Mouse (Mus musculus) layer of hippocampus, adult 2 months (tissue): ENCODE results near the gene Gatad2a. TPM values are rescaled to one million over a fixed set of nuclear protein-coding genes. Genes with fewer than 3 reads are reported as not detected.

Experiments
- DNase-seq, 2 experiments: peaks; one replicate each; pipeline ENCODE4 v3.0.0; 2022; ENCODE audit warnings: low spot score in 2 of 2
- H3K27ac ChIP-seq: fragments of 200-600 bp; 2 replicates; pipeline ENCODE4 v1.8.1; 2022
- H3K4me3 ChIP-seq: fragments of 200-600 bp; 2 replicates; pipeline ENCODE4 v1.8.1; 2022; ENCODE audit warnings: mild to moderate bottlenecking
- CTCF ChIP-seq: fragments of 200-600 bp; conservative IDR thresholded peaks from 2 replicates; pipeline ENCODE4 v1.8.1; 2022; ENCODE audit warnings: antibody characterized with exemption, mild to moderate bottlenecking, moderate library complexity
- total RNA-seq, 2 experiments: library from RNA; stranded (reverse); gene quantifications; 2 replicates each; pipeline ENCODE4 v1.2.3; 2021

The Gatad2a gene
- total RNA-seq, 2 experiments from 2014 or later, result 29.7 to 32.4 TPM

DNA sequence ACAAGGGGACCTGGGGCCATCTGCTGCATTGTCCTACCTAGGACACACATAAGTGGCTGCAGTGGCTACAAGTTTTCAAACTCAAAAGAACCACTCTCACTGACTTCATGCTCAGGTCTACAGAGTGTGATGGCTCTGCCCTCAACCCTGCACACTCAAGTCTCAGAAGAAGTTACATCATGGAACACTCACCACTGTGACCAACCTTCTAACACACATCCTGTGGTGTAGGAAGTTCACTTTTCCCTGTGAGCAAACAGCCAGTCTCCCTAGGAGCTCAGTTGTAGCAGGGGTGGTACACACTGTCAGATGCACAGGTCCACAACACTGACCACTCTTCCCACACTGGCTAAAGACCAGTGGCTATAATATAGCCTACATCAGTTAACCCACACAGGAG is 77.7 kb downstream of the Gatad2a start:
- DNase-seq, result no peak
- Histone ChIP-seq H3K27ac (no peak overlapping the region), H3K4me3 (no peak overlapping the region)
- no peak for TF ChIP-seq CTCF

DNA sequence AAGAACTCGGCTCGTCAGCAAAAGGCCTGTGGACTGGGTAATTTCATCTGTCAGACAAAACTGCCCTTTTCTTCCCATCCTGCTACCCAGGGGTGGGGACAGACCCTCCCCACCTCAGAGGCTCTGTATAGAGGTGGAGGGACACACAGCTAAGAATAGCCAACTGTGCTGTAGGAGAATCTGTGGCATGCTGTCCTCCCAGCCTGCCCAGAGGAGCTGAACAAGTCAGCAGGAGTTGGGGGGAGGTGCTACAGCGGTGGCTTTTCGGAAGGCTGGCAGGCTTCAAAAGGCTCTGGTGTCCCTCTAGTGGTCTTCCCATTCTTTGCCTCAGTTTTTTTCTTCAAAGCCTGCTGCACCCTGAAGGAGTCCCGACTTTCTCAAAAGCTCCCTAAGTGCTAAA is 80.4 kb downstream of the Gatad2a start:
- Histone ChIP-seq H3K27ac (peak overlapping the region; percentile 51; the same call in 1 of the 2 replicates), H3K4me3 (no peak overlapping the region)
- peak; percentile 75 for TF ChIP-seq CTCF
- DNase-seq, result peak in 1 of 2 experiments; percentile 40

DNA sequence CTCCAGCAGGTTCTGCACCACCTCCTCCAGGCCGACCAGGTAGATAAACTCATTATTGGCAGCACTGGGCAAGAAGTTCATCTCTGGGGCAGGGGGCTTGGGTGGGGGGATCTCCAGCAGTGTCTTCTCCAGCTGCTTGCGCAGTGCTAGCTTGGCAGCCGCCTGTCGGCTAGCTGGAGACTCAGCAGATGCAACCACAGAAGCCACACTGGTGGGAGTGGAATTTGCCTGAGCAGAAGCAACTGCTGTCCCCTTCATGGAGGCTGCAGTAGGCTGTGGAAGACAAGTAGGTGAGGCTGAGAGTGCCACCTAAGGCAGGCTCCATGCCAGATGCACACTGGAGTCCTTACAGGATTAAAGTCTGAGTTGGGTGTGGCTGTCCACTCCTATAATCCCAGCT is 81.7 kb downstream of the Gatad2a start:
- H3K4me3 ChIP-seq, result no peak overlapping the region
- no peak for DNase-seq
- no peak overlapping the region for H3K27ac ChIP-seq
- no peak for TF ChIP-seq CTCF

DNA sequence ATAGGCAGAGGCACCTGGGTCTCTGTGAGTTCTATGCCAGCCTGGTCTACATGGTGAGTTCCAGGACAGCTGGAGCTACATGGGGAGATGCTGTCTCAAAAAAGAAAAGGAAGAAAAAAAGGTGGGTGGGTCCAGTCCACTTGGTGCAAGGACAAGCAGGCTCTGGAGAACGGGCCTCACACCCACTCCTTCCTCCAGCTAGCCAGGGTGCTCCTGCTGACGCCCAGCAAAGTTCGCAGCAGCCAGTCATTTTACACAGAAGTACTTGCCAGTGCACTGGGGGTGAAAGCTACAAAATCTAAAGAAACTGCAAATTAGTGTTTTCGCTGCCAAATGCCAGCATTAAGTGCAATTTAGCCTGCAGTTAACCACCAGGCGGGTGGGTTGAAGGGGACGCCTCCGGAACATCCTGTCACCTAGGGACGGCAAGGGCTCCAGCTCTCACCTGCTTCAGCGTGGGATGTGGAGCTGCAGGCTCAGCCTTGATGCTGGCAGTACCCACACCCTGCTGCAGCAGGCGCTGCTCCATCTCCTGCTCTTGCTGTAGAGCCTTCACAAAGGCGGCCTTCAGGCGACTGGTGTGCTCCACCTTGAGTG is 83.6 kb downstream of the Gatad2a start:
- no peak for DNase-seq
- Histone ChIP-seq H3K4me3 (no peak overlapping the region), H3K27ac (0 out of 2 replicates have a peak overlapping the region, but pooled peaks have one; percentile 12)
- peak; percentile 47 for TF ChIP-seq CTCF

DNA sequence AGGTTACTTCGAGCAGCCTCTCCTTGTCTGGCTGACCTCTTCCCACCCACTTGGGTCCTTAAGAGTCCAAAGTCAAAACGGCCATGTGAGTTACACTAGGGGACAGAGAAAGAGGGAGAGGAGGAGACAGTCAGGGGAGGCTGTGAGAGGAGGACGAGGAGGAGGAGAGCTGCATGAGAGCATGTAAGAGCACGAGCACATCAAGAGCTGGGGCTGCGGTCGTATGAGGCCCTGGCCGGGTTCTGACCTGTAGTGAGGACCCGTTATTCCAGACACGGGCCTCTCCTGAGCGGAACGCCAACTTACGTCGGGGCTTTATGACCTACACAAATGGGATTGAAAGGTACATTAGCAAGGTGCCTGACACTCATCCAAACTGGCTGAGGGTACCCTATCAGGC is 84.3 kb downstream of the Gatad2a start:
- DNase-seq, result no peak
- TF ChIP-seq CTCF, result no peak
- no peak overlapping the region for H3K27ac ChIP-seq
- H3K4me3 ChIP-seq, result no peak overlapping the region

DNA sequence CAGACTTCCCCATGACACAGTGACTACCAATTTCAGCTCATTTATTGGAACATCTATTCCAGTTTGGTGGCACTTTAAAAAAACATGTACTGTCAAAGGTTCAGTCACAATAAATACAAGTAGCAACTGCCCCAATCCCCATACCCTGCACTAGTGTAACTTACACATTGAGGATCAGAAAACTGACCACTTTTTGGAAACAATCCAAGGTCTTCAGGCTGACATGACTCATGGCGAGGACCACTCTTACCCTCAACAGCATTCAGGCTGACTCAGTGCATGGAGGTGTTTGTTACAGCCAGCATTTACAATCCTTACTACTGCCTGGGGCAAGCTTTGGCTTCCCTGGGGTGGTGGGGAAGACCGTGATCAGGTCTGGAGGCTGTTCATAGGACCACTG is 89.1 kb downstream of the Gatad2a start:
- TF ChIP-seq CTCF, result no peak
- DNase-seq, result no peak
- Histone ChIP-seq H3K27ac (no peak overlapping the region), H3K4me3 (no peak overlapping the region)

DNA sequence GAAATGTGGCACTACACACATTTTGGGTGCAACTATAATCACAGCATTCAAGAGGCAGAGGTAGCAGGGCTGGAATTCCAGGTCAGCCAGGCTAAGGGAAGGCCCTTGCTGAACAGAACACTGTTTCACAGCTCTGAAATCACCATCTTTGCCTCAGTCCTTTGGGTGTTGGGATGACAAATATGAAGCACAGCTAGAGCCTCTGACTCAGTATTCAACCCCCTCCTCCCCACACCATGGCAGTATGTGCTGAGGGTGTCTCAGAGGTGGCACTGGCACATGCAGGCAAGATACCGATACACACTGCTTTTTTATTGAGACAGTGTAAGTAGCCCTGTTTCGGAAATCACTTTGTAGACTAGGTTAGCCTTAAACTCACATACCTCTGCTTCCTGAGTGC is 89.9 kb downstream of the Gatad2a start:
- H3K4me3 ChIP-seq, result no peak overlapping the region
- no peak for DNase-seq
- no peak for TF ChIP-seq CTCF
- no peak overlapping the region for H3K27ac ChIP-seq

DNA sequence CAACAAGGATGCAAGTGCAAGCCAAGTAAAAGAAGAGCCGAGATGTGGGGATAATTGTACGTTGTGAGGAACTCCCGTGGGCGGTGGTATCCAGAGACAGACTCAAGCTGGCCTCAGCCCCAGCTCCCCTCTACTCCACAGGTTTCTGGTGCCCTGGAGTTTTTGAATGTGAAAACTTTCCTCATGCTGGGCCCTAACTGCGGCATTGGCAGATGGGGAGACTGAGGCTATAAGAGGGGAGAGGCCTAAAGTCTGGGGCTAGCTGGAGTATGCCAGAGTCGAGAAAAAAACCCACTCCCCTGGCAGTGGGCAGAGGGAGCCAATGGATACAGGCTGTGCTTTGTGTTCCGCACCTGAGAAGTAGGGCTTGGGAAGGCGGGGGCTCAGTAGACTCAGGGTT is 92.1 kb downstream of the Gatad2a start:
- DNase-seq, result no peak
- H3K4me3 ChIP-seq, result no peak overlapping the region
- TF ChIP-seq CTCF, result no peak
- H3K27ac ChIP-seq, result peak overlapping the region; percentile 89

DNA sequence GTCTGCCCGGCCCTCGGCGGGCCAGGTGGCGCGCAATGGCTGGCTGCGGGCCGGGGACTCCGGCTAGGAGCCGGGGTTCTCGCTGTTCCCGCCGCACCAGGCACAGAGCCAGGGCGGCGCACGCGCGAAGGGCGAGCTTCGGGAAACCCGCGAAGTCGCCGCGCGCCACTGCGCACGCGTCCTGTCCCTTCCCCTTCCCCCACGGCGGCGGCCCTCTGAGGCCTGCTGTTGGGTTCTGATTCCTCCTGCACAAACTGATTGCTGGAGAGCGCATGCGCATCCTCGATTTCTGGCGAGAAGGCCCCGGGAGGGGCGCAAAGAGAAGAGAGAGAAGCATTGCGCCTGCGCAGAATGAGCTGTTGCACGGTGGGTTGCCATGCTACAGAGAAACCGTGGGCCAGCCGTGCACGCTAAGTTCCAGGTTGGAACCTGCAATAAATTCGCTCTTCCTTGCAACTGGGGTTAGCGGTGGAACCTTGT is 93.1 kb downstream of the Gatad2a start:
- no peak for TF ChIP-seq CTCF
- peak; percentile 99 to 100 for DNase-seq
- Histone ChIP-seq H3K4me3 (peak overlapping the region; percentile 95), H3K27ac (peak overlapping the region; percentile 98)

DNA sequence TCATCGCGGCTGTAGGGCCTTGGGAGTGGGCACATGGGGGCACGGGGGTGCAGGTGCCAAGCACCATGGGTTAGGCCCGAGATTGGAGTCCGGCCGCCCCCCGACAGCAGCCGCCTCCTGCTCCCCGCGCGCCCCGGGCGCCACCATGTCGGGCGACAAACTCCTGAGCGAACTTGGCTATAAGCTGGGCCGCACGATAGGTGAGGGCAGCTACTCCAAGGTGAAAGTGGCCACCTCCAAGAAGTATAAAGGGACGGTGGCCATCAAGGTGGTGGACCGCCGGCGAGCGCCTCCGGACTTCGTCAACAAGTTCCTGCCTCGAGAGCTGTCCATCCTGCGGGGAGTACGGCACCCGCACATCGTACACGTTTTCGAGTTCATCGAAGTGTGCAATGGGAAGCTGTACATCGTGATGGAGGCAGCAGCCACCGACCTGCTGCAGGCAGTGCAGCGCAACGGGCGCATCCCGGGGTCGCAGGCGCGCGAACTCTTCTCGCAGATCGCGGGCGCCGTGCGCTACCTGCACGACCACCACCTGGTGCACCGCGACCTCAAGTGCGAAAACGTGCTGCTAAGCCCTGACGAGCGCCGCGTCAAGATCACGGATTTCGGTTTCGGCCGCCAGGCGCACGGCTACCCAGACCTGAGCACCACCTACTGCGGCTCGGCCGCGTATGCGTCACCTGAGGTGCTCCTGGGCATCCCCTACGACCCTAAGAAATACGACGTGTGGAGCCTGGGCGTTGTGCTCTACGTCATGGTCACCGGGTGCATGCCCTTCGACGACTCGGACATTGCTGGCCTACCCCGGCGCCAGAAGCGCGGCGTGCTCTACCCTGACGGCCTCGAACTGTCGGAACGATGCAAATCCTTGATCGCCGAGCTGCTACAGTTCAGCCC is 93.8 kb downstream of the Gatad2a start, which contains the start of the genes Tssk6, Ndufa13 and Yjefn3:
TSS of gene Tssk6 (plus strand) at position 22 of the 900 bp plus-strand sequence.
TSS of gene Ndufa13 (minus strand) at position 396 of the 900 bp plus-strand sequence.
TSS of gene Yjefn3 (minus strand) at position 550 of the 900 bp plus-strand sequence.
- peak in 1 of 2 experiments; percentile 37 for DNase-seq
- H3K4me3 ChIP-seq, result peak within 1 kb of the TSS; percentile 95
- TF ChIP-seq CTCF, result peak; percentile 27; the same call in 1 of the 2 replicates
- peak within 1 kb of the TSS; percentile 98 for H3K27ac ChIP-seq

DNA sequence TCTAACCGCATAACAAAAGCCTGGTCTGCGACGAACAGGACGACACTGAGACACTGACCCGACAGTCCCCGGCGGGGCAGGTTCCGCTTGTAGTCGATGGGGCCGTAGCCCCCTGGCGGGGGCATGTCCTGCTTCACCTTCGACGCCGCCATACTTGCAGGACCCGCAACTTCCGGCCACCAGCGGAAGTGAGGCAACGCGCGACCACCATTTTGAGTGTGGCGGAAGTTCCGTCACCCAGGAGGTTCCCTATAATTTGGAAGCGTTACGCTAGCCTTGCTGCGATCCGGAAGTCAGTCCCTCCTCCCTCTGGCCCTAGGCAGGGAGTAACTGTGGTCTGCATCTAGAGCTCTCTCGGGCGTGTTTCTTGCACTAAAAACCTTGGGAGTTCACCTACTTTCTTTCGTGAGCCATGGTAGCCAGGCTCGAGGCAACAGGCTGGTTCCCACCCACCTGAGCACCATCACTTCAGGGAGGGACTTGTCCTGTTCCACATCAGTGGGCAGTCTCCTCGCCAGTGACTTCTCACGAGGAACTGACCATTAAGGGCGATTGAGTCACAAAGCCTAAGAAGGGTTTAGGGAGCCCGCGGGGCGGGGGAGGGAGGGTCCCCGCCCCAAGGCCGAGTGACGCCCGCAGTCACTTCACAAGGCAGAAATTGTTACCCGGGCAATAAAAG is 94.6 kb downstream of the Gatad2a start:
- DNase-seq, result peak; percentile 95 to 97
- peak; percentile 84 for TF ChIP-seq CTCF
- Histone ChIP-seq H3K27ac (peak overlapping the region; percentile 98), H3K4me3 (peak overlapping the region; percentile 95)

DNA sequence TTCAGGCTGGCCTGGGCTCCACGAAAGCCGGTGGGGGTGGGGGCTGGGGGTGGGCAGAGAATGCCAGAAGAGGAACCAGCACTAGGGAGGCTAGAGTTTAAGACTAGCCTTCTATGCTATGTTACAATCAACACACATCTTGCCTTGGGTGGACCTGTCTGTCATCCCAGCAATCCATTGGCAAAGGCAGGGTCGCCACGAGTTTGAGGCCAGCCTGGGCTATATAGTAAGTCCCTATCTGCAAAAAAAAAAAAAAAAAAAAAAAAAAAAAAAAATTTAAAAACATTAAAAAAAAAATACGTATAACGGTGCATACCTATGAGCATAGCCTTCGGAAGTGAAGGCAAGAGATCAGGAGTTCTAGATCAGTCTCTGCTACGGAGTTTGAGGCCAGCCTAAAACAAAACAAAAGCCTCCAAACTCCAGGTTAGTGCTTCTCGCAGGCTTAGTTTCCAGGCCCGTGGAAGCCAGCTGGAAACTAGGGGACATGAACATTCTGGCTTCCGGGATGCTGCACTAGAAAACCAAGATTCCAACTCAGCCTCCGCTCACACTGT is 95.2 kb downstream of the Gatad2a start:
- peak overlapping the region; percentile 98 for H3K27ac ChIP-seq
- DNase-seq, result no peak
- no peak for TF ChIP-seq CTCF
- H3K4me3 ChIP-seq, result peak overlapping the region; percentile 95

DNA sequence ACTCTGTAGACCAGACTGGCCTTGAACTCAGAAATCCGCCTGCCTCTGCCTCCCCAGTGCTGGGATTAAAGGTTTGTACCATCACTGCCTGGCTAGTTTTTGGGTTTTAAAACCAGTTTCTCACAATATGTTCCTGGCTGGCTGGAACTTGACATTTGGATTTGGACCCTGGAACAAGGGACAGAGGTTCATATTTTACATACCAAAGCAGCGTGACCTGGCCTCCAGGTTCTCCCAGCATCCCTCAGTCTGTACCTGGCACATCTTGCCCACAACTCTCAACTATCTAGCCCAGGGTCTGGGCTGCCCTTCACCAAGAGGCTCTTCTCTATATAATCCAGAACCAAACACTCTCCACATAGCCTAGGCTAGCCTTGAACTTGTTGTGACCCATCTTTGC is 96.3 kb downstream of the Gatad2a start:
- no peak for TF ChIP-seq CTCF
- no peak for DNase-seq
- Histone ChIP-seq H3K27ac (0 out of 2 replicates have a peak overlapping the region, but pooled peaks have one; percentile 98), H3K4me3 (peak overlapping the region; percentile 95; the same call in 1 of the 2 replicates)
